Mouse (Mus musculus): ENCODE results near the gene Hdac7. TPM values are rescaled to one million over a fixed set of nuclear protein-coding genes. Genes with fewer than 3 reads are reported as not detected.

Gene Hdac7
- total and polyA plus RNA-seq, 3 experiments, result 19.8 to 55.2 (median 21.7) TPM

DNA sequence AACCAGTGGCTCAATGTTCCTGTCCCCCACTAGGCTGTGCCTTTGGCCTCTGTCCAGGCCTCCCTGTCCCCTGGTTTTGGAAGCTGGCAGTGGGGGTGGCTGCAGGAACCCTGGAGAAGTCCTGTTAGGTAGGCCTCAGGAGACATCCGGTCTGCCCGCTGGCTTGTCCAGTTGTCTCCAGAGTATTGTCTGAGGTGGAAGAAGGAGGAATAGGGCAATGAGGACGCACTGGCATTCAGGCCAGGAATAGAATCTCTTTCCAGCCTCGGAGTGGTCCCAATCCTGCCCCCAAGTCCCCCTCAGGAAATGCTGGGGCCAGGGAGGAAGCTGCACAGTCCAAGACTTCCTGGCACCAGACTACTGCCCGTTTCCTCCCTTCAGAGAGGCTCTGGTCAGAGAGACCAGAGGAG lies 70.3 kb downstream of the Hdac7 start:
- H3K27me3 ChIP-seq (replicated peaks), result peaks cover 9% of the 10 kb centered on the region
- in situ Hi-C loops (cut with MboI; ENCODE audit: low pct_ligation_motif_present, low pct_unique_long_range_greater_than_20kb, low sequenced_read_pairs), result no loop called here

DNA sequence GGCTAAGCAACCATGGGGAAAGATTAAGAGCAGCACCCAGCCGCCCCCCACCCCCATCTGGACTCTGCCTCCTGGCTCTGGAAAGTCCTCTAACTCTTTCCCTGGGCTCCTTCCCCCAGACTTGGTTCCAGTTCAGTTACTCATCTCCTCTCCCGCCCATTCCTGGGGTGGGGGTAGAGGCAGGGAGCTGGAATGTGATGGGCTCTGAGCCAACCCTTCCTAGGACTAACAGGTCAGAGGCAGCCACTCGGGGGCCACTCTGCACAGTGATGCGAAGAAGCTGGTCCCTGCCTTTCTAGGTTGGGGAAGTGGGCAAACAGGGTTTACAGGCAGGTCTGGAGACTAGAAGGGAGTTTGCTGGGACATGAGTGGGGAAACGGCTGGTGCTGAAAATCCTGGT lies 71.2 kb downstream of the Hdac7 start:
- Histone ChIP-seq H3K27me3 (replicated peaks) (peaks cover 7% of the 10 kb centered on the region), H3K4me3 (replicated peaks in 1 of 3; ENCODE audit: low read depth in 2 of 3, low read length in 2 of 3, poor library complexity in 1 of 3) (no peak overlapping the region), H3K4me2 (ENCODE audit: insufficient read depth, low read depth, poor library complexity, severe bottlenecking) (no peak overlapping the region), H3K36me3 (replicated peaks in 1 of 2; ENCODE audit: control insufficient read depth in 1 of 2, insufficient read depth in 1 of 2, low read length in 1 of 2) (no peaks in the 10 kb centered on the region), H3K9ac (ENCODE audit: insufficient read depth, low read depth) (no peak overlapping the region), H3K9me3 (replicated peaks; ENCODE audit: low read length) (no peaks in the 10 kb centered on the region), H3K4me1 (ENCODE audit: control insufficient read depth in 1 of 2, insufficient read depth in 2 of 2) (peaks cover 11 to 39% of the 10 kb centered on the region in 2 experiments), H3K79me2 (replicated peaks; ENCODE audit: control insufficient read depth, extremely low read depth, insufficient read depth, poor library complexity, severe bottlenecking) (no peaks in the 10 kb centered on the region), H3K27ac (ENCODE audit: insufficient read depth, low read depth) (no peak overlapping the region)
- in situ Hi-C loops (cut with MboI; ENCODE audit: low pct_ligation_motif_present, low pct_unique_long_range_greater_than_20kb, low sequenced_read_pairs), result no loop called here
- TF ChIP-seq GABPA (IDR thresholded peaks at IDR 0.05; ENCODE audit: insufficient replicate concordance, low read depth, low read length), result no peak
- TF ChIP-seq ETS1 (conservative IDR thresholded peaks at IDR 0.05; ENCODE audit: low read depth, low read length), result no peak
- no peak for TF ChIP-seq ZMIZ1 (IDR thresholded peaks at IDR 0.05; ENCODE audit: low read depth, low read length)
- TF ChIP-seq JUN (IDR thresholded peaks at IDR 0.05; ENCODE audit: insufficient read depth, low read depth, low read length), result no peak
- TF ChIP-seq PAX5 (IDR thresholded peaks at IDR 0.05; ENCODE audit: low read length), result no peak
- no peak for TF ChIP-seq TCF12 (IDR thresholded peaks at IDR 0.05; ENCODE audit: low read depth, low read length)
- no peak for TF ChIP-seq BHLHE40 (IDR thresholded peaks at IDR 0.05; ENCODE audit: low read depth, low read length)
- no peak for TF ChIP-seq ELF1 (IDR thresholded peaks at IDR 0.05; ENCODE audit: low read depth, low read length)
- no peak for DNase-seq (ENCODE audit: extremely low read depth)
- dilution Hi-C loops (cut with MboI; ENCODE audit: extremely low pct_ligation_motif_present, extremely low pct_unique_long_range_greater_than_20kb, low sequenced_read_pairs), result no loop called here

More for the DNA sequence above, 70.3 kb downstream of the Hdac7 start:
- Histone ChIP-seq H3K27ac (ENCODE audit: insufficient read depth, low read depth) (no peak overlapping the region), H3K36me3 (replicated peaks in 1 of 2; ENCODE audit: control insufficient read depth in 1 of 2, insufficient read depth in 1 of 2, low read length in 1 of 2) (no peaks in the 10 kb centered on the region), H3K4me3 (replicated peaks in 1 of 3; ENCODE audit: low read depth in 2 of 3, low read length in 2 of 3, poor library complexity in 1 of 3) (no peak overlapping the region), H3K9ac (ENCODE audit: insufficient read depth, low read depth) (no peak overlapping the region), H3K79me2 (replicated peaks; ENCODE audit: control insufficient read depth, extremely low read depth, insufficient read depth, poor library complexity, severe bottlenecking) (no peaks in the 10 kb centered on the region), H3K4me1 (ENCODE audit: control insufficient read depth in 1 of 2, insufficient read depth in 2 of 2) (peaks cover 8 to 30% of the 10 kb centered on the region in 2 experiments), H3K4me2 (ENCODE audit: insufficient read depth, low read depth, poor library complexity, severe bottlenecking) (no peak overlapping the region), H3K9me3 (replicated peaks; ENCODE audit: low read length) (no peaks in the 10 kb centered on the region)
- no peak for DNase-seq (ENCODE audit: extremely low read depth)
- no peak for TF ChIP-seq MAFK (IDR thresholded peaks at IDR 0.05; ENCODE audit: insufficient replicate concordance, low read length)
- no peak for TF ChIP-seq GABPA (IDR thresholded peaks at IDR 0.05; ENCODE audit: insufficient replicate concordance, low read depth, low read length)
- no peak for TF ChIP-seq NRF1 (IDR thresholded peaks at IDR 0.05; ENCODE audit: low read depth, low read length)
- TF ChIP-seq BHLHE40 (IDR thresholded peaks at IDR 0.05; ENCODE audit: low read depth, low read length), result no peak
- no peak for TF ChIP-seq USF2 (conservative IDR thresholded peaks at IDR 0.05; ENCODE audit: low read depth, low read length)
- TF ChIP-seq SIN3A (IDR thresholded peaks at IDR 0.05; ENCODE audit: low read length), result no peak
- no peak for TF ChIP-seq PAX5 (IDR thresholded peaks at IDR 0.05; ENCODE audit: low read length)
- TF ChIP-seq ETS1 (conservative IDR thresholded peaks at IDR 0.05; ENCODE audit: low read depth, low read length), result no peak
- no peak for TF ChIP-seq MXI1 (IDR thresholded peaks at IDR 0.05; ENCODE audit: low read depth, low read length)
- no peak for TF ChIP-seq CHD2 (IDR thresholded peaks at IDR 0.05; ENCODE audit: low read length)
- TF ChIP-seq ZC3H11A (IDR thresholded peaks at IDR 0.05; ENCODE audit: low read depth, low read length), result no peak
- no peak for TF ChIP-seq POLR2A (IDR thresholded peaks at IDR 0.05; ENCODE audit: low read depth, low read length)
- no peak for TF ChIP-seq MEF2A (IDR thresholded peaks at IDR 0.05; ENCODE audit: borderline replicate concordance, low read depth, low read length)
- TF ChIP-seq ZNF384 (IDR thresholded peaks at IDR 0.05; ENCODE audit: low read depth, low read length), result no peak
- no peak for TF ChIP-seq CHD1 (IDR thresholded peaks at IDR 0.05; ENCODE audit: low read depth, low read length)
- no peak for TF ChIP-seq RAD21 (IDR thresholded peaks at IDR 0.05; ENCODE audit: low read depth, low read length)
- TF ChIP-seq ZMIZ1 (IDR thresholded peaks at IDR 0.05; ENCODE audit: low read depth, low read length), result no peak
- dilution Hi-C loops (cut with MboI; ENCODE audit: extremely low pct_ligation_motif_present, extremely low pct_unique_long_range_greater_than_20kb, low sequenced_read_pairs), result no loop called here

Data from CH12.LX (cell line).